Mouse (Mus musculus): ENCODE measurements at regions not wholly inside any gene's neighbourhood (a gene's known extent, or its start where the extent isn't known, plus 50 kb on each side); places are given as distances from the start of the nearest gene placed in this dataset.
"Not testable (repeated sequence)": the region's sequence is repeated elsewhere in the genome, so short reads cannot be mapped to it uniquely, and the experiment has no call there.

GRCm38 (mm10) chrX:159058931-159059330 is 151.2 kb upstream of the Rps6ka3 start:
- no peak for TF ChIP-seq CTCF (IDR thresholded peaks at IDR 0.05; ENCODE audit: borderline replicate concordance, insufficient read depth, low read length)
- no peak for TF ChIP-seq POLR2A (IDR thresholded peaks at IDR 0.05; ENCODE audit: low read depth, low read length)
- Histone ChIP-seq H3K4me1 (ENCODE audit: control insufficient read depth, insufficient read depth, low read length) (peaks cover 6% of the 10 kb centered on the region), H3K27ac (ENCODE audit: insufficient read depth, low read length) (no peak overlapping the region), H3K4me3 (ENCODE audit: insufficient read depth, low read length) (no peak overlapping the region)

DNA sequence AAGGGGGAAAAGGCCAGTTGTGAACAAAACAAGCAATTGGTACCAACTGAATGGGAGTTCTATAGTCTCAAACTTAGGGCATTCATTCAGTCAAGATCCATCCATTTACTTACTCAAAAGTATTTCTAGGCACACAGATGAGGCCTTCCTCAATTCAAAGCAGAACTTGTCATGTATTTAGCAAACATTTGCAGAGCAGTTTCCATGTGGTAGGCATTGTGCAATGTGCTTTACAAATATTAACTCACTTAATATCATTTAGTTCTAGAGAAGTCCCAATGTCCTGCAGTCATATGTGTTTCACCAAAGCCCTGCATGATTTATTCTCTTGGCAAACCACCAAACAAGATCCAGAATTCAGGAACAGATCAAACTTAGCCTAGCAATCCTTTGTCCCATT is 148.8 kb upstream of the Rps6ka3 start:
- Histone ChIP-seq H3K4me3 (ENCODE audit: insufficient read depth, low read length) (no peak overlapping the region), H3K4me1 (ENCODE audit: control insufficient read depth, insufficient read depth, low read length) (peaks cover 6% of the 10 kb centered on the region), H3K27ac (ENCODE audit: insufficient read depth, low read length) (no peak overlapping the region)
- TF ChIP-seq CTCF (IDR thresholded peaks at IDR 0.05; ENCODE audit: borderline replicate concordance, insufficient read depth, low read length) (no peak), POLR2A (IDR thresholded peaks at IDR 0.05; ENCODE audit: low read depth, low read length) (no peak)

- Histone ChIP-seq H3K27ac (ENCODE audit: insufficient read depth, low read length) (no peak overlapping the region), H3K4me1 (ENCODE audit: control insufficient read depth, insufficient read depth, low read length) (no peaks in the 10 kb centered on the region), H3K4me3 (ENCODE audit: insufficient read depth, low read length) (no peak overlapping the region)
- TF ChIP-seq POLR2A (IDR thresholded peaks at IDR 0.05; ENCODE audit: low read depth, low read length) (no peak), CTCF (IDR thresholded peaks at IDR 0.05; ENCODE audit: borderline replicate concordance, insufficient read depth, low read length) (no peak)
These were observed 143.9 kb upstream of the Rps6ka3 start for GRCm38 (mm10) chrX:159066212-159066611.

GRCm38 (mm10) chrX:159072647-159073046 is 137.5 kb upstream of the Rps6ka3 start:
- H3K4me3 ChIP-seq (ENCODE audit: insufficient read depth, low read length) = no peak overlapping the region
- TF ChIP-seq POLR2A (IDR thresholded peaks at IDR 0.05; ENCODE audit: low read depth, low read length) = no peak
- no peak for TF ChIP-seq CTCF (IDR thresholded peaks at IDR 0.05; ENCODE audit: borderline replicate concordance, insufficient read depth, low read length)
- no peaks in the 10 kb centered on the region for H3K4me1 ChIP-seq (ENCODE audit: control insufficient read depth, insufficient read depth, low read length)
- no peak overlapping the region for H3K27ac ChIP-seq (ENCODE audit: insufficient read depth, low read length)

- H3K4me1 ChIP-seq (ENCODE audit: control insufficient read depth, insufficient read depth, low read length) = no peaks in the 10 kb centered on the region
- no peak for TF ChIP-seq POLR2A (IDR thresholded peaks at IDR 0.05; ENCODE audit: low read depth, low read length)
- H3K27ac ChIP-seq (ENCODE audit: insufficient read depth, low read length) = no peak overlapping the region
- H3K4me3 ChIP-seq (ENCODE audit: insufficient read depth, low read length) = no peak overlapping the region
These were observed 136.6 kb upstream of the Rps6ka3 start for GRCm38 (mm10) chrX:159073533-159073932.

DNA sequence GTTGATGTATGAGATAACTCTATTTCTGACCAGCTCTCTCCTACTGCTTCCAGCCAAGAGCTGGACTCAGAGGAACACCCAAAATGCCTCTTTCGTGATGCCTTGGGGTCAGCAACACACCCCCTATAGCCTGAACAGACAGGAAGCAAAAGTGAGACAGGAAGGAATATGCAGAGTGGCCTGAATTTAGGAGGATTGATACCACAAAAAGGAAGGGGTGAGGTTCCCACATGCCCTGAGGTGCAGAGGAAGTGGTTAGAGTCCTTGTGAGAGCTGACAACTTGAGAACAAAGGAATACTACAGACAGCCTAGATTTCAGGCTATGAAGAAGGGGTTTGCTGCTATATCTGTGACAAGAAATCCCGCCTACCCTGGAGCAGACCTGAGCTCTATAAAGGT is 129.6 kb upstream of the Rps6ka3 start:
- Histone ChIP-seq H3K27ac (ENCODE audit: insufficient read depth, low read length) (no peak overlapping the region), H3K4me3 (ENCODE audit: insufficient read depth, low read length) (no peak overlapping the region), H3K4me1 (ENCODE audit: control insufficient read depth, insufficient read depth, low read length) (no peaks in the 10 kb centered on the region)
- TF ChIP-seq POLR2A (IDR thresholded peaks at IDR 0.05; ENCODE audit: low read depth, low read length) = no peak

GRCm38 (mm10) chrX:159110651-159111050 is 99.5 kb upstream of the Rps6ka3 start:
- H3K4me3 ChIP-seq (ENCODE audit: insufficient read depth, low read length); H3K27ac ChIP-seq (ENCODE audit: insufficient read depth, low read length); H3K4me1 ChIP-seq (ENCODE audit: control insufficient read depth, insufficient read depth, low read length): not testable (repeated sequence)

GRCm38 (mm10) chrX:159116210-159116609 is 93.9 kb upstream of the Rps6ka3 start:
- Histone ChIP-seq H3K4me1 (ENCODE audit: control insufficient read depth, insufficient read depth, low read length) (no peaks in the 10 kb centered on the region), H3K27ac (ENCODE audit: insufficient read depth, low read length) (no peak overlapping the region), H3K4me3 (ENCODE audit: insufficient read depth, low read length) (no peak overlapping the region)
- TF ChIP-seq POLR2A (IDR thresholded peaks at IDR 0.05; ENCODE audit: low read depth, low read length) (no peak), CTCF (IDR thresholded peaks at IDR 0.05; ENCODE audit: borderline replicate concordance, insufficient read depth, low read length) (no peak)

DNA sequence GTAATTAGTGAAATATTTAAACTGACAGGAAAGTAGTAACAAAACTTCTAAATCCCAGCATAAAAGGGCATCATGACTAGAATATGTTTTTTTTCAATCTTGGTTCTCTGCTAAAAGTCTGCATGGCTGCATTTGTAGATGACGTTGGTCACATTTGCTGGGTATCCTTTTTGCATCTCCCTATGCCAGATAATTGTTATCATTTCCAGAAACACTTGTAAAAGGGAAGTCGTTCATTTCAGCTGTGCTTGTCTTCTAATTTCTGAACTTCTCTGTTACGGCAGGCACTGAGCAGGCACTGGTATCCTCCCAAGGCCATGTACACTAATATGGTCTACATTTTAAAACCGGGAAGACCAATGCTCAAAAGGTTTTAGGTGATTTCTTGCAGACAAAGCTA is 69.6 kb upstream of the Rps6ka3 start:
- Histone ChIP-seq H3K27ac (ENCODE audit: insufficient read depth, low read length) (no peak overlapping the region), H3K4me1 (ENCODE audit: control insufficient read depth, insufficient read depth, low read length) (no peaks in the 10 kb centered on the region), H3K4me3 (ENCODE audit: insufficient read depth, low read length) (no peak overlapping the region)
- TF ChIP-seq POLR2A (IDR thresholded peaks at IDR 0.05; ENCODE audit: low read depth, low read length) (no peak), CTCF (IDR thresholded peaks at IDR 0.05; ENCODE audit: borderline replicate concordance, insufficient read depth, low read length) (no peak)

GRCm38 (mm10) chrX:159143278-159143677 is 66.8 kb upstream of the Rps6ka3 start:
- Histone ChIP-seq H3K27ac (ENCODE audit: insufficient read depth, low read length) (no peak overlapping the region), H3K4me3 (ENCODE audit: insufficient read depth, low read length) (no peak overlapping the region), H3K4me1 (ENCODE audit: control insufficient read depth, insufficient read depth, low read length) (no peaks in the 10 kb centered on the region)
- TF ChIP-seq POLR2A (IDR thresholded peaks at IDR 0.05; ENCODE audit: low read depth, low read length) (no peak), CTCF (IDR thresholded peaks at IDR 0.05; ENCODE audit: borderline replicate concordance, insufficient read depth, low read length) (no peak)

DNA sequence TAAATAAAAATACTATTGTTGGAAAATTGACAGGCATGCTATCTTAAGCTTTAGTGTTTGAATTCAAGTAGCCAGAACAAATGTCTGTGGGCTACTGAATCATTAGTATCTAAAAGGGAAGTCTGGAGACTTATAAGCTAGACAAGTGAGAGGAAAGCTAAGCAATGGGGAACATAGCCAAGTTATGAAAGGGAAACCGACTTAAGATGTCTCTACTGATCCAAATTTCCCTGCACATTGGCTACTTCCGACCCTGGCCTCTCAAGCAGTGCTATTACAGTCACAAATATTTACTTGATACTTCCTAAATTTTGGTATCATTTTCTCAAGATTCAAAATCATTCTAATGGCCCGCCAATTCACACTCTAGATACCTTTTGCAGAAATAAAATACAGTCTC is 65.4 kb upstream of the Rps6ka3 start:
- H3K4me3 ChIP-seq (ENCODE audit: insufficient read depth, low read length) = no peak overlapping the region
- no peak for TF ChIP-seq POLR2A (IDR thresholded peaks at IDR 0.05; ENCODE audit: low read depth, low read length)
- TF ChIP-seq CTCF (IDR thresholded peaks at IDR 0.05; ENCODE audit: borderline replicate concordance, insufficient read depth, low read length) = no peak
- H3K4me1 ChIP-seq (ENCODE audit: control insufficient read depth, insufficient read depth, low read length) = no peaks in the 10 kb centered on the region
- no peak overlapping the region for H3K27ac ChIP-seq (ENCODE audit: insufficient read depth, low read length)

Data from embryonic fibroblast, embryonic 13.5 days (primary cell).